Mouse (Mus musculus): ENCODE data around the gene G6pc2.

Gene G6pc2

GRCm38 (mm10) chr2:69234976-69235678, 24.3 kb downstream of the G6pc2 start:
- in situ Hi-C loops (cut with MboI, MseI) = no loop called here

- in situ Hi-C loops (cut with MboI, MseI) = no loop called here
Measured at GRCm38 (mm10) chr2:69239315-69239714, 28.4 kb downstream of the G6pc2 start.

- in situ Hi-C loops (cut with MboI, MseI) = no loop called here
Measured at GRCm38 (mm10) chr2:69244924-69245323, 34.1 kb downstream of the G6pc2 start.

GRCm38 (mm10) chr2:69247081-69247480, 36.2 kb downstream of the G6pc2 start:
- in situ Hi-C loops (cut with MboI, MseI) = no loop called here

- in situ Hi-C loops (cut with MboI, MseI) = no loop called here
Measured at GRCm38 (mm10) chr2:69248221-69248755, 37.4 kb downstream of the G6pc2 start.

- in situ Hi-C loops (cut with MboI, MseI) = no loop called here
Measured at GRCm38 (mm10) chr2:69264069-69264618, 53.3 kb downstream of the G6pc2 start.

- in situ Hi-C loops (cut with MboI, MseI) = loop anchor here (5.0 kb wide), 2 partner anchors 151 to 156 kb away; no protein-coding TSS in a partner anchor
Measured at GRCm38 (mm10) chr2:69275875-69276274, 65.0 kb downstream of the G6pc2 start.
